Mouse (Mus musculus): Measurements from ENCODE around the gene Slc25a45. TPM values are rescaled to one million over a fixed set of nuclear protein-coding genes. Genes with fewer than 3 reads are reported as not detected.

Gene Slc25a45
- polyA plus RNA-seq, 1 experiment = 2.3 TPM

DNA sequence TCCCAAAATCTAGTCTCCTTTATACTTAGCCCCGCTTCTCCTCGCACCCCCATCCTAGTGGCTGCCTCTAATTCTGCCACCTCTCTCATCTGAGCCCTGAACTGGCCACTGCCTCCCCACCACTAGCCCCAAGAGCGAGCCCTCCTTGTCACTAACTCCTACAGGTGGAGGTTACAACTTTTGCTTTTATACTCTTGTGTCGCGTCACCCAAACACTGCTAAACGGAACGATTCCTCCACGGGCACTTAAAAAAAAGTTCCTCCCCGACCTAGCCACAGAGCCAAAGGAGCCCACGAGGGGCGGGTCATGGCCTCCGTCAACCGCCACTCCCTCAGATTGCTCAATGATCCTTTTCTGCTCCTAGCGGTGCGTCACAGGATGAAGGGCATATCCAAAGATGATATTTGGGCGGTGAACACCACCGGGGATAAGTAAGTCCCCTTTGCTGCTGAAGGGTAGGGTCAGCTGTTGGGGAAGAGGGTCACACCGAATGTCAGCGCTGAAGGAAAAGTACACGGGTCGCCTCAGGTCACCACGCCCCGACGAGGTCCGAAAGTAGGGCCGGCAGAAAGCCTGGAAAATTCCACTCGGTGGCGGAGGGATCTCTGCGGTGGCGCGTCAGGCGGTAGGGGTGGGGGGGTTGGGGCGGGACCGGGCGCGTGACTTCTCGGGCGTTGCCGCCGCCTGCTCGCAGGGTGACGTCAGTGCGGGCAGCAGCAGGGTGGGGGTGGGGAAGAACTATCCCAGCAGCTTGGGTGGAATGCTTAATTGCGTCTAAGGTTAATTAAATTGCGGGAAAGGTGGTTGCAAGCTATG is 32.1 kb upstream of the Slc25a45 start:
- Histone ChIP-seq H3K27ac (replicated peaks; ENCODE audit: low read depth, low read length) (peak overlapping the region; percentile 100), H3K4me3 (ENCODE audit: insufficient read depth, low read depth, low read length) (peak overlapping the region; percentile 67), H3K4me1 (ENCODE audit: control insufficient read depth, insufficient read depth, insufficient read length, low read length) (peaks cover 23% of the 10 kb centered on the region)

DNA sequence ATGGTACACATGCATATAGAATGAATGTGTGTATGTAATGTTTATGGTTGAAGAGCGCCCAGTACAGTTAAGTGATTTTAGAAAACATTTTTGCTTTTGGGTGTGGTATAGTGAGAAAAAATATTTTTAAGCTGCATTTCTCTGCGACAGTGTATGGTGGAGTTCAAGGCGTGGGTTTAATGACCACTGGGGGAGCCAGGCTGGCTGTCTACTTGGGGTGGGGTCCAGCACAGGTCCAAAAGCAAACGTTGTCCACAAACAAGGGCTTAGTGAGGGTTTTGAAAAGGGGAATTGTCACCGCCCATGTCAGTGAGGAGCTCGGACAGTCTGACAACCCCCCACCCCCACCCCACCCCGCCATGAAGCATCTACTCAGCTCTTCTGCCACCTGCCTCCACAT is 31.5 kb upstream of the Slc25a45 start:
- Histone ChIP-seq H3K4me1 (ENCODE audit: control insufficient read depth, insufficient read depth, insufficient read length, low read length) (peaks cover 23% of the 10 kb centered on the region), H3K4me3 (ENCODE audit: insufficient read depth, low read depth, low read length) (peak overlapping the region; percentile 60), H3K27ac (replicated peaks; ENCODE audit: low read depth, low read length) (peak overlapping the region; percentile 100)

DNA sequence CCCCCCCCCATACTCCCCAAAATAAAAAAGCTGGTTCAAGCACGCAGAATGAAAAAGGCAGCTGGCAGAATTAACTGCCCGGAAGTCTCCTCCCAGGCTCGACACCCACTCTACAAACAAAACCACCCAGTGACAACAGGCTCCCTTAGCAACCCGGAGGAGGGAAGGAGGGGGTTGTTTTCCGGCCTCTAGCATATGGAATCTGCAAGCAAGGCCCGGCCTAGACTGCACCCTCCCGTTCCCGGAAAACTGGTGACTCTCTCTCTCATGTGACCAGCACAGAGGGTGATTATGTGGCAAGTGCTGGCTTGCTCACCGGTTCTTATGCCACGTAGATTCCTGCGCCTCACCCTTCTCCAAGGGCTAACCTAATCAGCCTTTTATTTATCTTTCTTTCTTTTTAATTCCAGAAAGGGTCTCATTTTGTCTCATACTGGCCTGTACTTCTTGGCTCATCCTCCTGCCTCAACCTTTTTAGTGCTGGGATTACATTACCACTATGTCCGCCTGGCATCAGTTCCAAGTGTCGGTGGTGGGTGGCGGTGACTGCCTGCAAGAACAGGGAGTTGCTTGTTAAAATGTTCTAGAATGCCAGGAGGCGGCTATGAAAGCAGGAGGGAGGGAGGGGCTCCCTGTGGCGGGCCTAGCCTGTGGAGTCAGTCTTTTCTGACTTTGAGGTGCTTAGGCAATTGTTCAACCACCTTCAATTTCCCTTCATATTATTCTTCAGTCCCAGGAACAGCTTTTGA is 30.9 kb upstream of the Slc25a45 start:
- peak overlapping the region; percentile 62 for H3K4me3 ChIP-seq (ENCODE audit: insufficient read depth, low read depth, low read length)
- H3K4me1 ChIP-seq (ENCODE audit: control insufficient read depth, insufficient read depth, insufficient read length, low read length) = peaks cover 28% of the 10 kb centered on the region
- peak overlapping the region; percentile 100 for H3K27ac ChIP-seq (replicated peaks; ENCODE audit: low read depth, low read length)

DNA sequence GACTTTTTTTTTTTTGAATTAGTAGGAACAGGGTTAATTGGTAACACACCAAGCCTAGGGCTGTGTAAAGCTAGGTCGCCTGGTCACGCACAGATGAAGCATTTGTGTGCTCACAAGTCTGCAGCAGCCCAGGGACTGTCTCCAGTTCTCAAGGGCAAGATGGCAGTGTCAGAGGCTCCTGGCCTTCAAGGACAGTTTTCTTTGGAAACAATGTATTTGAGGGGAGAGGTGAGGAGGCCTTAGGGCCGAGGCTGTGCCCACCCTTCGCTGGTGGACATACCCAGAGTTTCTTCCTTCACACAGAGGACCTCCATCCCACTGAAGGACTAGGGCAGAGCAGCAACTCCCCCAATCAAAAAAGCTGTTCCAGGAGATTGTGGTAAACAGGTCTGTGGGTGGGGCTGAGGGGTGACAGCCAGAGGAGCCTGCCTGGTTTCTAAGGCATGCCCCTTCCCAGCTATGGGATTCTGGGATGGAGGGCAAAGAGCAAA is 30.3 kb upstream of the Slc25a45 start:
- Histone ChIP-seq H3K27ac (replicated peaks; ENCODE audit: low read depth, low read length) (peak overlapping the region; percentile 100), H3K4me1 (ENCODE audit: control insufficient read depth, insufficient read depth, insufficient read length, low read length) (peaks cover 34% of the 10 kb centered on the region), H3K4me3 (ENCODE audit: insufficient read depth, low read depth, low read length) (peak overlapping the region; percentile 62)

DNA sequence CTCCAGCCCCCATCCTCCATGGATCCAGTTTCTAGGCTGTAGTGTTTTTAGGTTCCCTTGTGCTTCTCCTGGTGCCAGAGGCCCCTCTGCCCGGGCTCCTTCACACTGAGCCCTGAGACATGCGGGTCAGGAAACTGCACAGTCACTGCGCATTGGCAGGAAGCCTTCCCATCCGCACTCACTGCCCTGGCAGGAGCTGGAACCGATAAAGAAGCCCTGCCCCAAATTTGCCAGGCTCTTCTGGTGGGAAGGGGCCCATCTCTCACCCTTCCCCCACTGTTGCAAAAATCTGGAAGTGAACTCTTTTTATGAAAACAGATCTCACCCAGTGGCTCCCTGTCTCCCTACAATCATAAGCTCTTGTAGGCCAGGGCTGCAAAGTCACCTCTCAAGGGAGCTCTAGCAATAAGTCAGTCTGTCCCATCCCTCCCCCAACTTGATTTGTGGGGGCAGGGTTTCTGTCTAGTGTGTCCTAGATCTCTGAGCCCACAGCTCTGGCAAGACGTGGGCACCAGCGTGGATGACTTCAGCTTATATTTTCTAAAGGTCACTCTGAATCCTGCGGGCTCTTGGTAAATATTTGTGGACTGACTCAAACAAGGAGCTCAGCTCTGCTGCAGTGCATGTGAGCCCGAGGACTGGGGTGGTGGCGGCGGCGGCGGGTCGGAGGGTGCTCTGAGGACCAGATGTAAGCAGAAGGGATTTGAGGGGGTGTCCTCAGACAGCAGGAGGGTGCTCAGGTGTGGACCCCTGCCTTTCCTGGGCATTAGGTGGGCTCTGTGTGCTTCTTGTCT is 29.4 kb upstream of the Slc25a45 start:
- Histone ChIP-seq H3K4me3 (ENCODE audit: insufficient read depth, low read depth, low read length) (peak overlapping the region; percentile 62), H3K27ac (replicated peaks; ENCODE audit: low read depth, low read length) (peak overlapping the region; percentile 100), H3K4me1 (ENCODE audit: control insufficient read depth, insufficient read depth, insufficient read length, low read length) (peaks cover 35% of the 10 kb centered on the region)

DNA sequence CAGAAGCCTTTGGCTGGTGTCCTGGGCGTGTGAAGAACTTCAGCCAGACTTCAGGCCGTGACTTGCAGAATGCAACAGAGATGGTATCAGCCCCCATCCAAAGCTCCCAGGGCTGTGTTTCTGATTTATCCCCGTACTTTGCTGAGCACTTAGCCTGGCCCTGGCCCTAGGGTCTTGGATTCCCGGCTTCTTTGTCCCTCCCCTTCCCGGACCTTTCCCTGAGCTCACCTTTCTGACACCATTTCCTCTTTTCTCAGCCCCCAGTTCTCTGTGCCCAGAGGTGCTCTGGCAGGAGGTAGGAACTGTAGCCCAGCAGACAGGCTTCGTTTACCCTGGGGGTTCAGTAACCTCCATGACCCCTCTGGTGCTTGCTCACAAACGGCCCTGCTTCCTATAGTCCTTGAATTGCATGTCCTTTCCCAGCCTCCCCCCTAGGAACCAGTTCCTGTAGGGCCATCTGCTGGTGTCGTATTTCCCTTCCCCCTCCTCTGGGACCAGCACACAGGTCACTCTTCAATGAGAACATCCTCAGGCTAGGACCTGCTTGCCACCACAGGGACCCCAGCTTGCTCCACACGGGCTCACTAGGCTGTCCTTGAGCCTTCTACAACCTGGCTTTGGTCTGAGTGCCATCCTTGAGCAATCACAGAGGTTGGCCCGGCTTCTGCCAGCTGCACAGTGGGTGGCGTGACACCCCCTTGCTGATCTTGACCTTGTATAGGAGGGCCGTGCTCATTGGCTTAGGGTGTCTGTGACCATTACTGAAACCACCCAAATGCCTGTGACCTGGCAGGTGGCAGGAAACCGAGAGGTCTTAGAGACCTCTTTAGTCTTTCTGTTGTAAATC is 28.6 kb upstream of the Slc25a45 start:
- H3K27ac ChIP-seq (replicated peaks; ENCODE audit: low read depth, low read length) = peak overlapping the region; percentile 100
- peaks cover 35% of the 10 kb centered on the region for H3K4me1 ChIP-seq (ENCODE audit: control insufficient read depth, insufficient read depth, insufficient read length, low read length)
- H3K4me3 ChIP-seq (ENCODE audit: insufficient read depth, low read depth, low read length) = peak overlapping the region; percentile 62

DNA sequence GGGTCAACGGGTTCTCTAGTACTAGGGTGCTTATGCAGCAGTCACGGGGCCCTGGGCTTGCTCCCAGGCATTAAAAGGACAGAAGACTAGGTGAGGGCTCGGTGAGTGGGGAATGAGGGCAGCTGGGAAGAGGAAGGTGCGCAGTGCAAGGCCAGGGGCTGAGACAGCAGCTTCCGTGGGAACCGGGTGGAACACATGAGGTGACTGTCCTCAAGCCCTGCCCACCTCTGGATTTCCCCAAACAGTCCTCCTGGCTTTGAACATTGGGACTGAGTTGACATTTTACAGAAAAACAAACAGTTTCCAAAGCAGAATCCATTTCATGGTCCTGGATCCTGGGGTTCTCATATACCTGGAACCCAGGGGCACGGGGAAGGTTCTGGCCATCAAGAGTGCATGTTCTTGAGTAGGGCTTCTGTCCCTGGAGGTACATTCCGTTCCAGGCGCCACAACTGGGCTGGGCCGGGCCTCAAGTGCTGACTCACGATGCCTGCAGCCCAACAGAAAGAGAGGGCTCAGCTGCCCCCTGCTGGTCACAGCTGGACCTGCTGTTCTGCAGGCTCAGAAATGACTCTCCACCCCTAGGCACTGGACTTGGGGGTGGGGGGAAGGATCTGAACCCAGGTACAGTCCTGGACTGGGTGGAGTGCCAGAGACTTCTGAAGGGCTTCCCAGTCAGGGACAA is 27.6 kb upstream of the Slc25a45 start:
- peak overlapping the region; percentile 100 for H3K27ac ChIP-seq (replicated peaks; ENCODE audit: low read depth, low read length)
- H3K4me1 ChIP-seq (ENCODE audit: control insufficient read depth, insufficient read depth, insufficient read length, low read length) = peaks cover 35% of the 10 kb centered on the region
- H3K4me3 ChIP-seq (ENCODE audit: insufficient read depth, low read depth, low read length) = peak overlapping the region; percentile 62

DNA sequence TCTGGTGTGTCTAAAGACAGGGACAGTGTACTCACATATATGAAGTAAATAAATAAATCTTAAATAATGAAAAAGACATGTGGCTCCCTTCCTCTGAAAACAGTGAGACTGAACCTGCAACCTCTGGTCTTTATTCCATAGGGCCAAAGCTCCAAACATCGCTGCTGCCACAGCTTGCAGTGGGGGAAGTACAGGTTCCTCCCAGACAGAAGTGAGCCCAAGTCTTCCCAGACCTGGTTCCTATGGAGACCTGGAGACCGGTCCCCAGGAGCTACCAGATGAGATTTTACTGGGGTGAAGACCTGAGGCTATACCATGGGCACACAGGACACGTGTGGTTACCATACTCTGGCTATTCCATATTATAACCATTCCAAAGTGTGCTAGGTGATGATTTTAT is 26.7 kb upstream of the Slc25a45 start:
- Histone ChIP-seq H3K4me3 (ENCODE audit: insufficient read depth, low read depth, low read length) (no peak overlapping the region), H3K27ac (replicated peaks; ENCODE audit: low read depth, low read length) (peak overlapping the region; percentile 68), H3K4me1 (ENCODE audit: control insufficient read depth, insufficient read depth, insufficient read length, low read length) (peaks cover 35% of the 10 kb centered on the region)

DNA sequence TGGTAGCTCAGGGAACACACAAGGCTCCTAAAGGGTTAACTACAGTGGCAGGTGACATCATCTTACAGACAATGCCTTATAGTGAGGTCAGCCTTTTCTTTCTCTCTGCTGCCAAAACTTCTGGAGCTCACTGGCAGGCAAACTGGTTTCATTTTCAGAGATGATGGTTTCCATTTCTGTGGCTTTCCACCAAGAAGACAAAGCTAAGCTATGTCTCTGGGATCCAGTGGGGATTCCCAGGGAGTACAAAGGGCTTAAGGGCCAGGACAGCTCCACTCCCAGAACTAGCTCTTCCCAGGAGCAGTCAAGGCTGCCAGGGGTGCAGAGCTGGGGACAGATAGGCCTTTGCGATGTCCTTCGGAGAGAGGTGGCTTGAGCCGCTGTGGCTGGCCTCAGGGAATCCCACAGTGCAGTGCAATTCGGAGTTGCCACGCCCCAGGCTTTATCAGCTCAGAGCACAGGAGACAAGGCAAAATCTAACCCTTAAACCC is 26.1 kb upstream of the Slc25a45 start:
- Histone ChIP-seq H3K27ac (replicated peaks; ENCODE audit: low read depth, low read length) (peak overlapping the region; percentile 67), H3K4me1 (ENCODE audit: control insufficient read depth, insufficient read depth, insufficient read length, low read length) (peaks cover 35% of the 10 kb centered on the region), H3K4me3 (ENCODE audit: insufficient read depth, low read depth, low read length) (peak overlapping the region; percentile 14; the same call in 1 of the 2 replicates)

DNA sequence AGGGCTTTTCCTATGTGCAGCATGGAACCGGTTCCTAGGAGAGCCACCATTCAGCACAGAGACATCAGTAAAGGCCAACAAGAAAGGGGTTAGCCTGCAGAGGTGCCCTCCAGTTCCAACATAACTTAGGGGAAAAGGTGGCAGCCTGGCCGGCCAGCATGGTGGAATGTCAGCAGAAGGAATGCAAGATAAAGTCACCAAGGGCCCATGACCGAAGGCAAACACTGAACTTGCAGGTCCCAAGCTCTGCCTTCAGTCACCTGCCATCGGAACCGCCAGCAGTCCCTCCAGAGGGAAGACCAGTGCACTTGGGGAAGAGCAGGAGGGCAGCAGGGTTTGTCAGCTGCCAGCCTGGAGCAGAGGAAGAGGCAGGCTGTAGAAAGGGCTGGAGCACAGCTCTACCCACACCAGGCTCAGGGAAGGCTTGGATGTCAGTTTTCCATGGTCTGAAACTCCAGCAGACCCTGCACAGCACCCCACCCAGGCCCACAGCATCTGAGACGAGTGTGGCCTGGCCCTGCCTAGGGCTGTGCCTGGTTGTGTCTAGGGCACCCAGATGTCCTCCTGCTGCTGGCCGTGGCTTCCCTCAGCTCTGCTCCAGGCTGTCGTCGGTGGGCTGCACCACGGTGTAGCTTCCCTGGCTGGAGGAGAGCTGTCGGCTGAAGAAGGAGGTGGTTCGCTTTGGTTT is 25.4 kb upstream of the Slc25a45 start:
- peak overlapping the region; percentile 67 for H3K27ac ChIP-seq (replicated peaks; ENCODE audit: low read depth, low read length)
- peaks cover 35% of the 10 kb centered on the region for H3K4me1 ChIP-seq (ENCODE audit: control insufficient read depth, insufficient read depth, insufficient read length, low read length)
- no peak overlapping the region for H3K4me3 ChIP-seq (ENCODE audit: insufficient read depth, low read depth, low read length)

DNA sequence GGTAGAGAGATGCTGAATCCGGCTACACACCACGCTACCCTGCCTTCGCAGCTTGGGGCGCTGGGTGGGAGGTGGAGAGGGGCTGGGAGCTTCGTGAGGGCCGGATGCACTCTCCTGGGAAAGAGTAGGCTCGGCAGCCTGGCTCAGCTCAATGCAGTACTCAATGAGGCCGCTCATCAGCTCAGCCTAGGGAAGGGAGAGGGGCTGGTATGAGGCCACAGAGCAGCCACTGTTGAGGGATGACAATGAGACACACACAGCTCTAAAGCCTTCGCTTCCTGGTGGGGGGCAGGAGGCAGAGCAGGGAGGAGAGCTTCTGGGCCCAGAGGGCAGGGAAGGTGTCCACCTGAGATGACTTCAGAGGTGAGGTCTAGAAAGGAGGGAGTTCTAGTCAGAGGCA is 21.0 kb upstream of the Slc25a45 start:
- H3K27ac ChIP-seq (replicated peaks; ENCODE audit: low read depth, low read length) = no peak overlapping the region
- no peak overlapping the region for H3K4me3 ChIP-seq (ENCODE audit: insufficient read depth, low read depth, low read length)
- peaks cover 9% of the 10 kb centered on the region for H3K4me1 ChIP-seq (ENCODE audit: control insufficient read depth, insufficient read depth, insufficient read length, low read length)

DNA sequence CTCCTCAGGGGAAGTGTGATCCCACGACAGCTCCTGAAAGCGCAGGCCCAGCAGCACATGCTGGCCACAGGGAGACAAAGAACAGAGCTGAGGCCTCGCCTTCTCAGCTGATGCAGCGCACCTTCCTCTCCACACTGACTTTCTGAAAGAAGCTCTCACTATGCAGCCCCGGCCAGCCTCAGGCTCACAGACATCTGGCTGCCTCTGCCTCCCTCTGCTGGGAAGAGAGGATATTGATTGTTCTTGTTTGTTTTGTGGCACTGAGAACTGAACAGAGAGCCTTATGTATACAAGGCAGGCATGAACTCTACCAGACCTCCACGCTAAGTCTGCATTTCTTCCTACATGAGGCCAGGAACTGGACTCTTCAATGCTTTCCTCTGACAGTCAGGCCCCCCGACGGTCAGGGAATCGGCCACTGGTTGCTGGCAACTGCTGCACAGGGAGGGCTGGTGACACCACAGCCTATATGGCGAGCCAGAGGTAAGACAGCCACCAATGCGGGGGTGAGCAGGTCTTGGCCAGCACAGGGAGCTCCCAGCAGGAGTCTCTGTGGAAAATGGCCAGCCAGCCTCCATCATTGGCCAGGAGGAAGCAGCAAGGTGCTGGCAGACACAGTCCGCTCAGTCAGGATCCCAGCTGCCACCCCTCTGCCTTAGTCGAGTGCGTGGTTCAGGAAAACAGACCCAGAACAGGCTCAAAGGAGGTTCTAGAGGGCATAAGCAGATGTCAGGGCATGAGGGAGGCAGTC is 15.1 kb upstream of the Slc25a45 start:
- Histone ChIP-seq H3K4me3 (ENCODE audit: insufficient read depth, low read depth, low read length) (no peak overlapping the region), H3K27ac (replicated peaks; ENCODE audit: low read depth, low read length) (no peak overlapping the region), H3K4me1 (ENCODE audit: control insufficient read depth, insufficient read depth, insufficient read length, low read length) (no peaks in the 10 kb centered on the region)

DNA sequence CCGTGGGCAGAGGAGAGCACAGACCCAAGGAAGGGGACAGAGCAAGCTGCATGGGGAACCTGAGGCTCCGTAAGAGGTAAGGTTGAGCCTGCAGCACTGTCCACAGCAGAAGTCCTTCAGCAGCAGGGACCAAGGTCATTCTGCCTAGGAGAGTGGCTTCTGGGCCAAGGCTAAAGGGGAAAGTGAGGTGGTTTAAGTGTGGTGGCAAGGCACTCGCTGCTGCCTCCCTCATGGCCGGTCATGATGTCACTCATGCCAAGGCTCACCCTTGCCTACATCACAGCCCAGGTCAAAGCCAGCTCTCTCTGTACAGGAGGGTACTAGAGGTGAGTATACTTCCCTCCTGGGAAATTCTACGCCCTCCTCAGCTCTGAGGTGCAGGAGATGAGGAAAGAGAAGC is 13.8 kb upstream of the Slc25a45 start:
- Histone ChIP-seq H3K4me1 (ENCODE audit: control insufficient read depth, insufficient read depth, insufficient read length, low read length) (no peaks in the 10 kb centered on the region), H3K27ac (replicated peaks; ENCODE audit: low read depth, low read length) (no peak overlapping the region), H3K4me3 (ENCODE audit: insufficient read depth, low read depth, low read length) (no peak overlapping the region)
